11 mouse cellular contexts compared by ENCODE assay signal in the genomic region with DNA sequence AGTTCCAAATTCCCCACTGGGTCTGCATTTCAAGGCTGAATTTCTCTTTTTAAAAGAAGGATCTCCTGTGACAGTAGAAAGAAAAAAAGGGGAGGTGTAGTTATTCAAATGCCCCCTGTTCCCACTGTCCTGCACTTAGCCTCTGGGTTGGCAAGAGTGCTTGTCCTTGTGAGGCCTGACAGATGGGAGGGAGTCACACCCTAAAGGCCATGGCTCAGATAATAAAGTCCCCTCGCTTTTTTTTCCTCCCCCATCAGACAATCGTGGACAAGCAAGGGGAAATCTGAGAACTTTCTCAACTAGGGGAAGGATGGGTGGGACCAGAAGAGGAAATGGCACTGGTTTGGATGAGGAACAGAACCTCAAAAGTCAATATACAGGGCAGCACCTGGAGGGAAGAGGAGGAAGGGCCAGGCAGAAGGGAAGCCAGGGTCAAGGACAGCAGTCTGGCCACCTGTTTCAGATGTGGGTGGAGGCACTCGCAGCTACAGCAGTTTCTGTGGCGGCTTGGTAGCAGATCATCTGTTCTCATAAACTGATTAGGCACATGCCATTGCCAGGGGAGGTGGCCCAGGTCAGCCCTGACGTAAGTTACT.
DNase-seq lines count a peak whose midpoint lies in the region; ATAC-seq and TF ChIP-seq lines count a peak whose summit lies in the region.
"Had no signal": no experiment of that assay in that cellular context is flagged by ENCODE, and none has a peak within 500 bp of the region (broad histone marks: within the 10 kb centered on the region; RNA-seq: fewer than 3 reads in every experiment).

No protein-coding gene starts in this region.

- no peaks in the 10 kb centered on the region for H3K36me3 ChIP-seq in lung, embryonic 14.5 days (ENCODE audit: insufficient read depth)
- H3K36me3 ChIP-seq in heart, embryonic 16.5 days (ENCODE audit: control insufficient read depth, insufficient read depth) = no peaks in the 10 kb centered on the region
- H3K36me3 ChIP-seq: intestine, embryonic 15.5 days had no signal

- no peaks in the 10 kb centered on the region for H3K27me3 ChIP-seq in lung, embryonic 14.5 days (ENCODE audit: insufficient read depth, low read length)
- H3K27me3 ChIP-seq in heart, embryonic 16.5 days (ENCODE audit: control insufficient read depth, insufficient read depth, low read length) = no peaks in the 10 kb centered on the region
- H3K27me3 ChIP-seq: intestine, embryonic 15.5 days had no signal

- no peaks in the 10 kb centered on the region for H3K4me1 ChIP-seq in lung, embryonic 14.5 days (ENCODE audit: insufficient read depth)
- H3K4me1 ChIP-seq in lung, adult 2 months (ENCODE audit: control insufficient read depth, insufficient read depth, low read length) = peaks cover 3% of the 10 kb centered on the region; the same call in 1 of the 2 replicates
- no peaks in the 10 kb centered on the region for H3K4me1 ChIP-seq in brown adipose tissue, adult 24 weeks (ENCODE audit: control insufficient read depth, insufficient read depth, insufficient read length, low read length)
- peaks cover 7% of the 10 kb centered on the region for H3K4me1 ChIP-seq in heart, embryonic 16.5 days (ENCODE audit: control insufficient read depth, insufficient read depth, low read length)
- H3K4me1 ChIP-seq: intestine, embryonic 15.5 days had no signal

- ATAC-seq in lung, embryonic 14.5 days (ENCODE audit: insufficient read depth) = 0 out of 2 replicates have a peak, but pooled peaks have one; percentile 17
- peak; percentile 45; the same call in 1 of the 2 replicates for ATAC-seq in heart, embryonic 16.5 days (replicated peaks; ENCODE audit: extremely low read depth, insufficient read depth, low FRiP score)

- H3K9me3 ChIP-seq in lung, embryonic 14.5 days (ENCODE audit: low read depth, low read length) = no peaks in the 10 kb centered on the region
- no peaks in the 10 kb centered on the region for H3K9me3 ChIP-seq in heart, embryonic 16.5 days (replicated peaks; ENCODE audit: control insufficient read depth, low read length)
- H3K9me3 ChIP-seq: intestine, embryonic 15.5 days had no signal

- WGBS in lung, embryonic 14.5 days = 42% methylated on average over 5 of the region's 5 CpGs
- 36% methylated on average over 5 of the region's 5 CpGs for WGBS in lung, adult 2 months
- 46% methylated on average over 5 of the region's 5 CpGs for WGBS in heart, embryonic 16.5 days

- no peak overlapping the region for H3K4me3 ChIP-seq in lung, embryonic 14.5 days (ENCODE audit: low read depth, low read length)
- no peak overlapping the region for H3K4me3 ChIP-seq in lung, adult 2 months (replicated peaks; ENCODE audit: extremely low read depth, low read depth, low read length)
- no peak overlapping the region for H3K4me3 ChIP-seq in brown adipose tissue, adult 24 weeks (ENCODE audit: insufficient read depth, low read depth, low read length)
- H3K4me3 ChIP-seq in heart, embryonic 16.5 days (ENCODE audit: low read length) = no peak overlapping the region
- H3K4me3 ChIP-seq: intestine, embryonic 15.5 days; left cerebral cortex, adult 2 months had no signal

- no peak for TF ChIP-seq CTCF in lung, embryonic 14.5 days (IDR thresholded peaks at IDR 0.05; ENCODE audit: low read depth)
- TF ChIP-seq CTCF in lung, adult 2 months (IDR thresholded peaks at IDR 0.05; ENCODE audit: insufficient read depth, low read length) = no peak

- no peak overlapping the region for H3K9ac ChIP-seq in lung, embryonic 14.5 days
- H3K9ac ChIP-seq in heart, embryonic 16.5 days (ENCODE audit: low read length) = no peak overlapping the region
- H3K9ac ChIP-seq: forebrain, postnatal 0 days; intestine, embryonic 15.5 days had no signal

- DNase-seq in lung, embryonic 14.5 days = no peak
- no peak for DNase-seq in lung, adult 2 months
- peak; percentile 24 to 52 for DNase-seq in kidney, postnatal 36 days
- DNase-seq in testis, postnatal 10 days (ENCODE audit: low spot score) = no peak
- no peak for DNase-seq in gastrocnemius, postnatal 10 days

- peak overlapping the region; percentile 30; the same call in 1 of the 2 replicates for H3K27ac ChIP-seq in lung, embryonic 14.5 days (ENCODE audit: low read depth)
- H3K27ac ChIP-seq in brown adipose tissue, adult 24 weeks (replicated peaks; ENCODE audit: low read depth, low read length) = peak overlapping the region; percentile 13; the same call in 1 of the 2 replicates
- H3K27ac ChIP-seq in heart, embryonic 16.5 days (ENCODE audit: low read length) = no peak overlapping the region
- H3K27ac ChIP-seq: intestine, embryonic 15.5 days; left cerebral cortex, adult 2 months; macrophage had no signal

- no peak overlapping the region for H3K4me2 ChIP-seq in lung, embryonic 14.5 days
- H3K4me2 ChIP-seq in heart, embryonic 16.5 days (ENCODE audit: low read depth, low read length) = no peak overlapping the region
- H3K4me2 ChIP-seq: intestine, embryonic 15.5 days had no signal

- no peak for TF ChIP-seq POLR2A in lung, adult 2 months (IDR thresholded peaks at IDR 0.05; ENCODE audit: borderline replicate concordance, extremely low read depth, low read depth, low read length)

Comparison
In these comparisons a context has a peak if more than half of its experiments do, and no peak if none do; other contexts are left out.
1. DNase-seq: peak in kidney, postnatal 36 days (2 of 2); none in lung, embryonic 14.5 days (single experiment), lung, adult 2 months (single experiment), testis, postnatal 10 days (single experiment) and gastrocnemius, postnatal 10 days (single experiment).